Mouse (Mus musculus): ENCODE measurements at regions not wholly inside any gene's neighbourhood (a gene's known extent, or its start where the extent isn't known, plus 50 kb on each side); places are given as distances from the start of the nearest gene placed in this dataset.

GRCm38 (mm10) chr10:42115224-42115919, 97.1 kb upstream of the Armc2 start:
- Histone ChIP-seq H3K27me3 (ENCODE audit: control insufficient read depth, insufficient read depth, low read length) (no peaks in the 10 kb centered on the region), H3K9me3 (ENCODE audit: control insufficient read depth, low read length) (no peaks in the 10 kb centered on the region), H3K27ac (no peak overlapping the region), H3K9ac (replicated peaks) (no peak overlapping the region), H3K4me2 (ENCODE audit: low read depth) (no peak overlapping the region), H3K4me1 (replicated peaks; ENCODE audit: control insufficient read depth in 2 of 2, insufficient read depth in 2 of 2, low read length in 1 of 2) (no peaks in the 10 kb centered on the region; a peak in 2 of 4 replicates), H3K36me3 (replicated peaks; ENCODE audit: control insufficient read depth, insufficient read depth, low read depth) (no peaks in the 10 kb centered on the region), H3K4me3 (ENCODE audit: insufficient read depth in 1 of 2, low read depth in 2 of 2, low read length in 2 of 2) (no peak overlapping the region)
- TF ChIP-seq EP300 (IDR thresholded peaks at IDR 0.05; ENCODE audit: low read depth) (no peak), CTCF (IDR thresholded peaks at IDR 0.05; ENCODE audit: low read depth) (no peak)
- DNase-seq (ENCODE audit: low read depth in 3 of 3, low spot score in 3 of 3) = no peak
- WGBS (ENCODE audit: insufficient replicate concordance) = 69% methylated on average over 4 of the region's 4 CpGs
- ATAC-seq (ENCODE audit: insufficient read depth) = no peak

GRCm38 (mm10) chr10:42110704-42111103, 92.5 kb upstream of the Armc2 start:
- Histone ChIP-seq H3K9ac (replicated peaks) (no peak overlapping the region), H3K4me1 (replicated peaks; ENCODE audit: control insufficient read depth in 2 of 2, insufficient read depth in 2 of 2, low read length in 1 of 2) (peaks cover 0 to 2% of the 10 kb centered on the region in 2 experiments; a peak in 1 of 4 replicates), H3K27ac (no peak overlapping the region), H3K9me3 (ENCODE audit: control insufficient read depth, low read length) (no peaks in the 10 kb centered on the region), H3K36me3 (replicated peaks; ENCODE audit: control insufficient read depth, insufficient read depth, low read depth) (no peaks in the 10 kb centered on the region), H3K4me3 (ENCODE audit: insufficient read depth in 1 of 2, low read depth in 2 of 2, low read length in 2 of 2) (no peak overlapping the region), H3K4me2 (ENCODE audit: low read depth) (no peak overlapping the region), H3K27me3 (ENCODE audit: control insufficient read depth, insufficient read depth, low read length) (no peaks in the 10 kb centered on the region)
- no peak for ATAC-seq (ENCODE audit: insufficient read depth)
- no peak for DNase-seq (ENCODE audit: low read depth in 3 of 3, low spot score in 3 of 3)
- 75% methylated on average over 7 of the region's 7 CpGs for WGBS (ENCODE audit: insufficient replicate concordance)
- TF ChIP-seq CTCF (IDR thresholded peaks at IDR 0.05; ENCODE audit: low read depth) = no peak
- no peak for TF ChIP-seq EP300 (IDR thresholded peaks at IDR 0.05; ENCODE audit: low read depth)

GRCm38 (mm10) chr10:42108294-42109014, 90.2 kb upstream of the Armc2 start:
- DNase-seq (ENCODE audit: low read depth in 3 of 3, low spot score in 3 of 3) (no peak), ATAC-seq (ENCODE audit: insufficient read depth) (no peak)
- no peaks in the 10 kb centered on the region for H3K27me3 ChIP-seq (ENCODE audit: control insufficient read depth, insufficient read depth, low read length)
- no peaks in the 10 kb centered on the region for H3K36me3 ChIP-seq (replicated peaks; ENCODE audit: control insufficient read depth, insufficient read depth, low read depth)
- H3K4me1 ChIP-seq (replicated peaks; ENCODE audit: control insufficient read depth in 2 of 2, insufficient read depth in 2 of 2, low read length in 1 of 2) = 0 out of 4 replicates have a peak, but pooled peaks cover 0 to 2% of the 10 kb centered on the region in 2 experiments
- H3K4me2 ChIP-seq (ENCODE audit: low read depth) = no peak overlapping the region
- no peaks in the 10 kb centered on the region for H3K9me3 ChIP-seq (ENCODE audit: control insufficient read depth, low read length)
- H3K27ac ChIP-seq = no peak overlapping the region
- H3K9ac ChIP-seq (replicated peaks) = no peak overlapping the region
- H3K4me3 ChIP-seq (ENCODE audit: insufficient read depth in 1 of 2, low read depth in 2 of 2, low read length in 2 of 2) = no peak overlapping the region
- TF ChIP-seq CTCF (IDR thresholded peaks at IDR 0.05; ENCODE audit: low read depth) = no peak
- no peak for TF ChIP-seq EP300 (IDR thresholded peaks at IDR 0.05; ENCODE audit: low read depth)
- 75% methylated on average over 8 of the region's 8 CpGs for WGBS (ENCODE audit: insufficient replicate concordance)

GRCm38 (mm10) chr10:42107437-42108293, 89.4 kb upstream of the Armc2 start:
- 0 out of 4 replicates have a peak, but pooled peaks cover 0 to 2% of the 10 kb centered on the region in 2 experiments for H3K4me1 ChIP-seq (replicated peaks; ENCODE audit: control insufficient read depth in 2 of 2, insufficient read depth in 2 of 2, low read length in 1 of 2)
- H3K4me2 ChIP-seq (ENCODE audit: low read depth) = no peak overlapping the region
- H3K4me3 ChIP-seq (ENCODE audit: insufficient read depth in 1 of 2, low read depth in 2 of 2, low read length in 2 of 2) = no peak overlapping the region
- no peak overlapping the region for H3K9ac ChIP-seq (replicated peaks)
- H3K36me3 ChIP-seq (replicated peaks; ENCODE audit: control insufficient read depth, insufficient read depth, low read depth) = no peaks in the 10 kb centered on the region
- H3K27me3 ChIP-seq (ENCODE audit: control insufficient read depth, insufficient read depth, low read length) = no peaks in the 10 kb centered on the region
- ATAC-seq (ENCODE audit: insufficient read depth) = no peak
- no peak for DNase-seq (ENCODE audit: low read depth in 3 of 3, low spot score in 3 of 3)
- WGBS (ENCODE audit: insufficient replicate concordance) = 43% methylated on average over 12 of the region's 12 CpGs
- no peaks in the 10 kb centered on the region for H3K9me3 ChIP-seq (ENCODE audit: control insufficient read depth, low read length)
- no peak for TF ChIP-seq CTCF (IDR thresholded peaks at IDR 0.05; ENCODE audit: low read depth)
- TF ChIP-seq EP300 (IDR thresholded peaks at IDR 0.05; ENCODE audit: low read depth) = no peak
- H3K27ac ChIP-seq = no peak overlapping the region
